Mouse (Mus musculus) heart, postnatal 0 days (tissue): ENCODE results near the gene Tbc1d5.

Source experiments
- CTCF ChIP-seq: IDR thresholded peaks from 2 replicates; pipeline ENCODE4 v1.5.1; 2016; ENCODE audit warnings: antibody characterized with exemption, control low read depth, low read depth
- EP300 ChIP-seq: IDR thresholded peaks from 2 replicates; pipeline ENCODE4 v1.6.1; 2016; ENCODE audit warnings: antibody characterized with exemption, low read depth

GRCm38 (mm10) chr17:50717586-50717985 is 461.6 kb downstream of the Tbc1d5 start:
- TF ChIP-seq CTCF (no peak), EP300 (no peak)
